In the genomic region with DNA sequence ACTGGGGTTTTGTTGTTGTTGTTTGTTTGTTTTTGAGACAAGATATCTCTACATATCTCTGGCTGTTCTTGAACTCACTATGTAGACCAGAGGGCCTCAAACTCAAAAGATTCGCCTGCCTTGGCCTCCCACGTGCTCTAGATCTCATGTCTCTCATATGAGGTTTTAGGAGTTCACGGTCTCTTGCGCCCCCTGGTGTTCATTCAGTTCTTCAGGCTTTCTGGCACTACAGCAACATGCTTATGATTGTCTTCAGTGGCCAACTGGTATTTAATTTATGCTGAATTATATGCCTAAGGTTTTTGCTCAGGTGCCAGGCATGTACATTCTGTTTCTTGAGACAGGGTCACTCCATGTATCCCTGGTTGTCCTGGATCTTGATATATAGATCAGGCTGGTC, we compare ENCODE assay signal across 9 mouse cellular contexts. TPM values are rescaled to one million over a fixed set of nuclear protein-coding genes. Genes with fewer than 3 reads are reported as not detected.
A peak's percentile ranks its signal among the peaks of the same experiment; 100 is the strongest.
DNase-seq lines count a peak whose midpoint lies in the region; ATAC-seq and TF ChIP-seq lines count a peak whose summit lies in the region.
"Had no signal": no experiment of that assay in that cellular context is flagged by ENCODE, and none has a peak within 500 bp of the region (broad histone marks: within the 10 kb centered on the region; RNA-seq: fewer than 3 reads in every experiment).

No protein-coding gene starts in this region.

- no peaks in the 10 kb centered on the region for H3K9me3 ChIP-seq in E14TG2a.4 (ENCODE audit: low read length)
- no peaks in the 10 kb centered on the region for H3K9me3 ChIP-seq in lung, postnatal 0 days (ENCODE audit: low read length)
- H3K9me3 ChIP-seq: hindbrain, embryonic 15.5 days had no signal

- 2% methylated on average over 4 of the region's 4 CpGs for WGBS in bone marrow, adult 2 months
- 7% methylated on average over 4 of the region's 4 CpGs for WGBS in lung, postnatal 0 days

- peaks cover 35% of the 10 kb centered on the region for H3K4me1 ChIP-seq in E14TG2a.4 (replicated peaks; ENCODE audit: low read depth, low read length)
- no peaks in the 10 kb centered on the region for H3K4me1 ChIP-seq in bone marrow, adult 2 months (ENCODE audit: control insufficient read depth, insufficient read depth, low read length)
- no peaks in the 10 kb centered on the region for H3K4me1 ChIP-seq in lung, postnatal 0 days (ENCODE audit: insufficient read depth, low read depth, low read length)

- TF ChIP-seq EP300 in lung, postnatal 0 days (IDR thresholded peaks at IDR 0.05): no peak

- TF ChIP-seq POLR2A in bone marrow, adult 2 months (IDR thresholded peaks at IDR 0.05; ENCODE audit: borderline replicate concordance, control insufficient read depth, low read depth, low read length): no peak

- H3K27ac ChIP-seq in bone marrow, adult 2 months (ENCODE audit: control insufficient read depth, insufficient read depth, low read depth, low read length, poor library complexity): no peak overlapping the region
- no peak overlapping the region for H3K27ac ChIP-seq in layer of hippocampus, adult 2 months
- H3K27ac ChIP-seq in lung, postnatal 0 days (ENCODE audit: low read length): no peak overlapping the region
- H3K27ac ChIP-seq: hindbrain, embryonic 15.5 days had no signal

- peak; percentile 71; the same call in 1 of the 2 replicates for ATAC-seq in erythroid progenitor cell, adult 5-6 weeks (replicated peaks; ENCODE audit: low FRiP score, poor library complexity, severe bottlenecking)
- peak; percentile 60 for ATAC-seq in lung, postnatal 0 days

- H3K4me2 ChIP-seq in lung, postnatal 0 days (replicated peaks; ENCODE audit: low read depth, low read length): no peak overlapping the region
- H3K4me2 ChIP-seq: hindbrain, embryonic 15.5 days had no signal

- TF ChIP-seq CTCF in E14TG2a.4 (conservative IDR thresholded peaks at IDR 0.05; ENCODE audit: low read length): peak; percentile 80
- peak; percentile 67 for TF ChIP-seq CTCF in bone marrow, adult 2 months (IDR thresholded peaks at IDR 0.05; ENCODE audit: control insufficient read depth, insufficient read depth, low read length)
- TF ChIP-seq CTCF in layer of hippocampus, adult 2 months (conservative IDR thresholded peaks at IDR 0.05): peak; percentile 94
- TF ChIP-seq CTCF in lung, postnatal 0 days (IDR thresholded peaks at IDR 0.05): peak; percentile 93

- H3K4me3 ChIP-seq in E14TG2a.4 (replicated peaks; ENCODE audit: low read length): no peak overlapping the region
- H3K4me3 ChIP-seq in bone marrow, adult 2 months (replicated peaks; ENCODE audit: control insufficient read depth, low read depth, low read length): no peak overlapping the region
- H3K4me3 ChIP-seq in layer of hippocampus, adult 2 months: no peak overlapping the region
- no peak overlapping the region for H3K4me3 ChIP-seq in lung, postnatal 0 days (ENCODE audit: low read depth, low read length)
- H3K4me3 ChIP-seq: hindbrain, embryonic 15.5 days had no signal

- DNase-seq in heart, postnatal 10 days: peak; percentile 86 to 93
- peak; percentile 81 to 90 for DNase-seq in layer of hippocampus, adult 2 months (ENCODE audit: low spot score in 2 of 2)
- peak; percentile 92 for DNase-seq in lung, postnatal 0 days (ENCODE audit: low spot score)
- DNase-seq in retina, postnatal 1 day: peak; percentile 92
- DNase-seq in thymus, postnatal 4 days: peak; percentile 89

- H3K27me3 ChIP-seq in E14TG2a.4 (ENCODE audit: insufficient read depth, low read length): no peaks in the 10 kb centered on the region; the same call in 1 of the 2 replicates
- H3K27me3 ChIP-seq in lung, postnatal 0 days (replicated peaks; ENCODE audit: insufficient read depth, low read length): no peaks in the 10 kb centered on the region
- H3K27me3 ChIP-seq: hindbrain, embryonic 15.5 days had no signal

- no peak overlapping the region for H3K9ac ChIP-seq in lung, postnatal 0 days (replicated peaks; ENCODE audit: low read depth)
- H3K9ac ChIP-seq: hindbrain, embryonic 15.5 days had no signal

- intact Hi-C loops in heart, postnatal 10 days (cut with DNase I): loop anchor here (1.0 kb wide), 1 partner anchor 162 kb away; no protein-coding TSS in a partner anchor

- peaks cover 20% of the 10 kb centered on the region for H3K36me3 ChIP-seq in E14TG2a.4 (ENCODE audit: insufficient read depth, low read length)
- H3K36me3 ChIP-seq in lung, postnatal 0 days (ENCODE audit: insufficient read depth, low read length): peaks cover 10% of the 10 kb centered on the region; the same call in 1 of the 2 replicates

RNA-seq across cellular contexts. Expression of a gene that starts 6.3 kb away (rescaled TPM):
- 5.8 TPM in 2 replicates for polyA plus RNA-seq in bone marrow, adult 2 months (2011; ENCODE audit: insufficient read depth, insufficient read length, low replicate concordance, missing spikeins)
- 2.2 and 4.6 TPM in 2 replicates for total RNA-seq in erythroid progenitor cell, adult 5-6 weeks (2015; ENCODE audit: low replicate concordance)
- 2.2 and 8.5 TPM in 2 replicates for total RNA-seq in erythroid progenitor cell, adult 5-6 weeks (2017; ENCODE audit: low replicate concordance)
- 10 to 100 TPM; 19.4 to 22.3 TPM for total RNA-seq in heart, postnatal 10 days (2021)
- total RNA-seq in layer of hippocampus, adult 2 months (2021): 1 to 10 TPM; 6.1 to 6.5 TPM
- 4.6 and 5.8 TPM in 2 replicates for polyA plus RNA-seq in lung, postnatal 0 days (2015; fragmentation: Nextera tagmentation; extraction: Ambion mirVana)

RNA-seq across cellular contexts. Expression of a gene that starts 22.1 kb away (rescaled TPM):
- 173 and 189 TPM in 2 replicates for polyA plus RNA-seq in bone marrow, adult 2 months (2011; ENCODE audit: insufficient read depth, insufficient read length, low replicate concordance, missing spikeins)
- total RNA-seq in erythroid progenitor cell, adult 5-6 weeks (2015; ENCODE audit: low replicate concordance): 1,144 and 1,272 TPM in 2 replicates
- total RNA-seq in erythroid progenitor cell, adult 5-6 weeks (2017; ENCODE audit: low replicate concordance): 1,113 and 1,126 TPM in 2 replicates
- under 1 TPM in 1 of 2 experiments, not detected in 1; 0.12 TPM for total RNA-seq in heart, postnatal 10 days (2021)
- total RNA-seq in layer of hippocampus, adult 2 months (2021): under 1 TPM; 0.32 to 0.44 TPM
- 1.9 and 2.2 TPM in 2 replicates for polyA plus RNA-seq in lung, postnatal 0 days (2015; fragmentation: Nextera tagmentation; extraction: Ambion mirVana)

RNA-seq across cellular contexts. Expression of a gene that starts 27.4 kb away (rescaled TPM):
- polyA plus RNA-seq in bone marrow, adult 2 months (2011; ENCODE audit: insufficient read depth, insufficient read length, low replicate concordance, missing spikeins): 46.6 and 64.0 TPM in 2 replicates
- 110 and 114 TPM in 2 replicates for total RNA-seq in erythroid progenitor cell, adult 5-6 weeks (2015; ENCODE audit: low replicate concordance)
- total RNA-seq in erythroid progenitor cell, adult 5-6 weeks (2017; ENCODE audit: low replicate concordance): 171 and 238 TPM in 2 replicates
- total RNA-seq in heart, postnatal 10 days (2021): 10 to 100 TPM; 30.0 to 30.9 TPM
- 10 to 100 TPM; 13.9 to 16.6 TPM for total RNA-seq in layer of hippocampus, adult 2 months (2021)
- 99.9 and 101 TPM in 2 replicates for polyA plus RNA-seq in lung, postnatal 0 days (2015; fragmentation: Nextera tagmentation; extraction: Ambion mirVana)

RNA-seq across cellular contexts. Expression of a gene that starts 50.4 kb away (rescaled TPM):
- polyA plus RNA-seq in bone marrow, adult 2 months (2011; ENCODE audit: insufficient read depth, insufficient read length, low replicate concordance, missing spikeins): not detected in 2 replicates
- total RNA-seq in erythroid progenitor cell, adult 5-6 weeks (2015; ENCODE audit: low replicate concordance): 2.5 TPM in 1 of 2 replicates, not detected in the other
- not detected in 2 replicates for total RNA-seq in erythroid progenitor cell, adult 5-6 weeks (2017; ENCODE audit: low replicate concordance)
- not detected for total RNA-seq in heart, postnatal 10 days (2021)
- under 1 TPM; 0.77 to 0.93 TPM for total RNA-seq in layer of hippocampus, adult 2 months (2021)
- 0.10 and 0.18 TPM in 2 replicates for polyA plus RNA-seq in lung, postnatal 0 days (2015; fragmentation: Nextera tagmentation; extraction: Ambion mirVana)

RNA-seq across cellular contexts. Expression of a gene that starts 59.2 kb away (rescaled TPM):
- 6.7 and 20.9 TPM in 2 replicates for polyA plus RNA-seq in bone marrow, adult 2 months (2011; ENCODE audit: insufficient read depth, insufficient read length, low replicate concordance, missing spikeins)
- 1.1 and 5.4 TPM in 2 replicates for total RNA-seq in erythroid progenitor cell, adult 5-6 weeks (2015; ENCODE audit: low replicate concordance)
- total RNA-seq in erythroid progenitor cell, adult 5-6 weeks (2017; ENCODE audit: low replicate concordance): 1.0 TPM in 1 of 2 replicates, not detected in the other
- total RNA-seq in heart, postnatal 10 days (2021): 1 to 10 TPM; 5.1 to 7.7 TPM
- total RNA-seq in layer of hippocampus, adult 2 months (2021): 10 to 100 TPM; 94.5 to 96.4 TPM
- 16.7 and 20.4 TPM in 2 replicates for polyA plus RNA-seq in lung, postnatal 0 days (2015; fragmentation: Nextera tagmentation; extraction: Ambion mirVana)

Comparison
In these comparisons a context has a peak if more than half of its experiments do, and no peak if none do; other contexts are left out.
1. RNA of a gene that starts 22.1 kb away (total RNA-seq): 1,113 to 1,272 TPM in erythroid progenitor cell, adult 5-6 weeks; 0.32 to 0.44 TPM in layer of hippocampus, adult 2 months and 0.12 TPM in heart, postnatal 10 days; every median in the first group is over 100 times any median in the second.
2. Peak in every context shown above with its lines, with median percentiles within 50 percentile points of each other: CTCF ChIP-seq and DNase-seq.